Mouse (Mus musculus) urinary bladder, postnatal 4 days (tissue): ENCODE results near the gene Eno2.

Experiments
- DNase-seq, 2 experiments: peaks; one replicate each; pipeline ENCODE4 v3.0.0; 2021 to 2022; ENCODE audit warnings: low spot score in 2 of 2

Gene Eno2

GRCm38 (mm10) chr6:124767536-124767919 lies 1.9 kb downstream of the Eno2 start:
- no peak for DNase-seq

GRCm38 (mm10) chr6:124765951-124766350 lies 3.5 kb downstream of the Eno2 start:
- DNase-seq: no peak

- DNase-seq: peak; percentile 74 to 86
These were observed 10.2 kb downstream of the Eno2 start for GRCm38 (mm10) chr6:124759259-124759658.

- DNase-seq: no peak
These were observed 10.6 kb downstream of the Eno2 start for GRCm38 (mm10) chr6:124758849-124759232.

GRCm38 (mm10) chr6:124757909-124758848 lies 11.3 kb downstream of the Eno2 start:
- DNase-seq: peak in 1 of 2 experiments; percentile 51

GRCm38 (mm10) chr6:124757351-124757880 lies 12.1 kb downstream of the Eno2 start:
- DNase-seq: no peak

GRCm38 (mm10) chr6:124756652-124757350 lies 12.7 kb downstream of the Eno2 start:
- peak; percentile 83 to 91 for DNase-seq

- DNase-seq: peak in 1 of 2 experiments; percentile 72
These were observed 13.5 kb downstream of the Eno2 start, which contains the start of the genes Gm45234 and Atn1 for GRCm38 (mm10) chr6:124755831-124756595. Gm45234 (minus strand) TSS chr6:124756021. Atn1 (minus strand) TSS chr6:124756524.

GRCm38 (mm10) chr6:124755306-124755705 lies 14.2 kb downstream of the Eno2 start:
- DNase-seq: no peak

GRCm38 (mm10) chr6:124753861-124754260 lies 15.6 kb downstream of the Eno2 start:
- DNase-seq: no peak

GRCm38 (mm10) chr6:124750405-124750804 lies 19.1 kb downstream of the Eno2 start:
- DNase-seq: no peak

GRCm38 (mm10) chr6:124746654-124747632 lies 22.5 kb downstream of the Eno2 start:
- DNase-seq: no peak

- DNase-seq: no peak
These were observed 23.2 kb downstream of the Eno2 start for GRCm38 (mm10) chr6:124746296-124746605.

GRCm38 (mm10) chr6:124745490-124746295 lies 23.8 kb downstream of the Eno2 start:
- peak; percentile 93 to 94 for DNase-seq

GRCm38 (mm10) chr6:124744755-124745321 lies 24.6 kb downstream of the Eno2 start:
- no peak for DNase-seq

- no peak for DNase-seq
These were observed 25.8 kb downstream of the Eno2 start for GRCm38 (mm10) chr6:124743647-124744046.

- DNase-seq: no peak
These were observed 26.5 kb downstream of the Eno2 start for GRCm38 (mm10) chr6:124742839-124743514.

- no peak for DNase-seq
These were observed 27.6 kb downstream of the Eno2 start for GRCm38 (mm10) chr6:124741842-124742241.
